Mouse (Mus musculus) heart, postnatal 0 days (tissue): ENCODE measurements around the gene Atp23. TPM values are rescaled to one million over a fixed set of nuclear protein-coding genes. Genes with fewer than 3 reads are reported as not detected.
A peak's percentile ranks its signal among the peaks of the same experiment; 100 is the strongest.

Experiments used
- ATAC-seq: fragments of 200-750 bp; cut with Nextera tagmentation; 2 replicates; pipeline ENCODE4 v1.8.0; 2017; ENCODE audit warnings: low read depth, moderate number of reproducible peaks, moderate library complexity; ENCODE audit not compliant: insufficient read depth
- DNase-seq: peaks from one replicate; pipeline ENCODE4 v3.0.0-alpha.2; 2016; ENCODE audit warnings: low spot score
- H3K27ac ChIP-seq: fragments of 300-500 bp; sonication (generic); 2 replicates; pipeline ENCODE4 v1.5.1; 2014; ENCODE audit warnings: low read depth, mild to moderate bottlenecking
- H3K27me3 ChIP-seq: fragments of 300-500 bp; sonication (generic); 2 replicates; pipeline ENCODE4 v1.6.1; 2014; ENCODE audit warnings: low read length, mixed read lengths; ENCODE audit not compliant: control insufficient read depth, insufficient read depth
- H3K36me3 ChIP-seq: fragments of 300-500 bp; sonication (generic); replicated peaks from 2 replicates; pipeline ENCODE4 v1.6.1; 2014; ENCODE audit warnings: low read length, mixed read lengths; ENCODE audit not compliant: control insufficient read depth, insufficient read depth
- H3K4me1 ChIP-seq: fragments of 300-500 bp; sonication (generic); 2 replicates; pipeline ENCODE4 v1.6.1; 2014; ENCODE audit warnings: antibody characterized with exemption; ENCODE audit not compliant: control insufficient read depth, insufficient read depth
- H3K4me2 ChIP-seq: fragments of 300-500 bp; sonication (generic); 2 replicates; pipeline ENCODE4 v1.6.1; 2014; ENCODE audit warnings: low read depth, mild to moderate bottlenecking, low read length, moderate library complexity
- H3K4me3 ChIP-seq: fragments of 300-500 bp; sonication (generic); 2 replicates; pipeline ENCODE4 v1.5.1; 2014; ENCODE audit warnings: low read depth, low read length
- H3K9ac ChIP-seq: fragments of 300-500 bp; sonication (generic); replicated peaks from 2 replicates; pipeline ENCODE4 v1.6.1; 2014; ENCODE audit warnings: low read depth, low read length, mixed read lengths
- H3K9me3 ChIP-seq: fragments of 300-500 bp; sonication (generic); replicated peaks from 2 replicates; pipeline ENCODE4 v1.6.1; 2016; ENCODE audit warnings: low read length; ENCODE audit not compliant: control insufficient read depth
- CTCF ChIP-seq: IDR thresholded peaks from 2 replicates; pipeline ENCODE4 v1.5.1; 2016; ENCODE audit warnings: antibody characterized with exemption, control low read depth, low read depth
- EP300 ChIP-seq: IDR thresholded peaks from 2 replicates; pipeline ENCODE4 v1.6.1; 2016; ENCODE audit warnings: antibody characterized with exemption, low read depth
- WGBS: fragments of 180-500 bp; shearing (Covaris S2); extraction: QIAGEN DNeasy Blood & Tissue Kit; methylation state at CpG from one replicate; pipeline ENCODE4 v1.1.7; 2014; 5-methylcytosine and 5-hydroxymethylcytosine counted together
- polyA plus RNA-seq: library from polyadenylated mRNA; unstranded; fragments of >200 nt; fragmentation: Nextera tagmentation; extraction: Ambion mirVana; gene quantifications from 2 replicates; pipeline ENCODE4 v1.2.1, GENCODE M21; 2015
- total RNA-seq: library from RNA; depleted of rRNA; stranded (reverse); fragments of >200 nt; gene quantifications from 2 replicates; pipeline ENCODE4 v1.2.3, GENCODE M21; 2014; ENCODE audit warnings: low replicate concordance

The Atp23 gene
- total and polyA plus RNA-seq, 2 experiments from 2014 or later, result 7.8 to 10.2 TPM

DNA sequence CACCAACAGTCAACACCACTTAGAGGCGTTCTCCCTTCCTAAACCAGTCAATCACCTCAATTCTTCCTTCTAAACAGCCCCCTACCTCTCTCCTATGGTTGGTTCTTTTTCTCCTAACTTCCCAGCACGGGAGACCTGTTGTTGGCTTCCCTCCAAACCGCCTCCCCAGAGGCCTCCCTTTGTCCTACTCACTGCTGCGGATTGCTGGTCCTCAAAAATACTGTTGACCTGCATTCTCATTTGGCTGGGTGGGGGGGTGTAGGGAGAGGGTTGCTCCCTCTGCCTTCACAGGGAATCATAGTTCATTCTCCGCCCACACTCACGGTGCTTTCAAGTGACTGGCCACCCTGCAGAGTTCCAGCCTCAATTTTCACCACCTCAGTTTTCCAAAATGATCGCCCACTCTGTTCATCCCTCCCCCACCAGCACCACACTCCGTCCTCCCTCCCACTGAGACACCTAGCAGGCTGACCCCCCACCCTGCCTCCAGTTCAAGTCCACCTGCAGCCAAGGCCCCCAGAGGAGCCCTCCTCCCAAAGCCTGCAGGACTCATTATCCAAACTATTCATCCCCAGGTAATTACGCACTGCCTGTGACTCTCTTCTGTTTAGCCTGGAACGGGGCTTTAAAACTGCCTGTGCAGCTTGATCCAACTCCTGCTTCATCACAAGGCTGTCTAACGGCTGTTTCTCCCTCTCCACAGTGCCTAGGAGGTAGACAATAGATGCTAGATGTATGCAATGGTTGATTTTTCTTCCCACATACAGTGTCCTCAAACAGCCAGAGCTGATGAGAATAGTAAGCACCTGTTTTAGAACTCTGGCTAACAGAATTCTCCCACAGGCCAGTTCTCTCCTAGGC lies 26.2 kb upstream of the Atp23 start:
- peak overlapping the region; percentile 97 for H3K27ac ChIP-seq
- no peak for DNase-seq
- H3K4me2 ChIP-seq, result peak overlapping the region; percentile 80
- no peaks in the 10 kb centered on the region for H3K27me3 ChIP-seq
- peaks cover 51% of the 10 kb centered on the region for H3K4me1 ChIP-seq
- ATAC-seq, result no peak
- TF ChIP-seq EP300 (no peak), CTCF (no peak)
- H3K9ac ChIP-seq, result peak overlapping the region; percentile 70
- no peaks in the 10 kb centered on the region for H3K36me3 ChIP-seq
- H3K9me3 ChIP-seq, result no peaks in the 10 kb centered on the region
- whole genome bisulfite sequencing, result 30% methylated on average over 11 of the region's 11 CpGs
- peak overlapping the region; percentile 57 for H3K4me3 ChIP-seq

- no peak for ATAC-seq
- H3K27me3 ChIP-seq, result no peaks in the 10 kb centered on the region
- H3K36me3 ChIP-seq, result no peaks in the 10 kb centered on the region
Observed at GRCm38 (mm10) chr10:126925391-126925790, 24.2 kb upstream of the Atp23 start.

GRCm38 (mm10) chr10:126924087-126924486 lies 22.9 kb upstream of the Atp23 start:
- WGBS, result 35% methylated on average over 3 of the region's 3 CpGs
- Histone ChIP-seq H3K27me3 (no peaks in the 10 kb centered on the region), H3K9me3 (0 out of 2 replicates have a peak, but pooled peaks cover 5% of the 10 kb centered on the region), H3K4me3 (no peak overlapping the region), H3K4me1 (peaks cover 24% of the 10 kb centered on the region), H3K4me2 (no peak overlapping the region), H3K36me3 (no peaks in the 10 kb centered on the region), H3K9ac (no peak overlapping the region), H3K27ac (0 out of 2 replicates have a peak overlapping the region, but pooled peaks have one; percentile 14)
- ATAC-seq (no peak), DNase-seq (no peak)
- TF ChIP-seq CTCF (no peak), EP300 (no peak)

More at GRCm38 (mm10) chr10:126925391-126925790, 24.2 kb upstream of the Atp23 start:
- no peak for TF ChIP-seq CTCF
- TF ChIP-seq EP300, result no peak
- Histone ChIP-seq H3K4me3 (no peak overlapping the region), H3K4me2 (no peak overlapping the region), H3K9ac (no peak overlapping the region), H3K27ac (no peak overlapping the region), H3K9me3 (0 out of 2 replicates have a peak, but pooled peaks cover 1% of the 10 kb centered on the region), H3K4me1 (peaks cover 37% of the 10 kb centered on the region)
- no peak for DNase-seq

DNA sequence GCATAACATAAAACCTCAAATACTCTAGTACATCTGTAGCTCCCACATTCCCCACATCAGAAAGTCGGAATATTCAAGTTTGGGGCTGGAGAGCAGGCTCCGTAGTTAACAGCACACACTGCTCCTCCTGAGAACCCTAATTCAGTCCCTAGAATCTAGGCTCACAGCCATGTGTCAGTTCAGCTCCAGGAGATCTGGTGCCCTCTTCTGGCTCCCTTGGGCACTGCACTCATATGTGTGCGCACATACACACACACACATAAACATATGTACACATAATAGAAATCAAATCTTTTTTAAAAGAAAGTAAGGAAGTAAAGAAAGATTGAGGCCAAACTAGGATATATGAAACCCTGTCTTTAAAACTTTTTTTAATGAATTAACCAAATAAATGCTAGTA lies 19.1 kb upstream of the Atp23 start:
- H3K27me3 ChIP-seq, result no peaks in the 10 kb centered on the region
- WGBS, result 98% methylated on average over 3 of the region's 3 CpGs
- no peak for DNase-seq

GRCm38 (mm10) chr10:126919067-126919466 lies 17.9 kb upstream of the Atp23 start:
- Histone ChIP-seq H3K9ac (no peak overlapping the region), H3K27ac (no peak overlapping the region), H3K36me3 (no peaks in the 10 kb centered on the region), H3K27me3 (no peaks in the 10 kb centered on the region), H3K4me3 (no peak overlapping the region), H3K4me1 (peaks cover under 1% of the 10 kb centered on the region; the same call in 1 of the 2 replicates), H3K4me2 (no peak overlapping the region), H3K9me3 (0 out of 2 replicates have a peak, but pooled peaks cover 5% of the 10 kb centered on the region)
- TF ChIP-seq CTCF, result peak; percentile 100
- no peak for TF ChIP-seq EP300
- DNase-seq, result peak; percentile 90
- ATAC-seq, result peak; percentile 86
- WGBS, result 2% methylated on average over 9 of the region's 9 CpGs

More for the DNA sequence above, 19.1 kb upstream of the Atp23 start:
- ATAC-seq, result no peak
- Histone ChIP-seq H3K4me2 (no peak overlapping the region), H3K4me3 (no peak overlapping the region), H3K9ac (no peak overlapping the region), H3K36me3 (no peaks in the 10 kb centered on the region), H3K4me1 (peaks cover 3% of the 10 kb centered on the region; the same call in 1 of the 2 replicates), H3K9me3 (0 out of 2 replicates have a peak, but pooled peaks cover 5% of the 10 kb centered on the region), H3K27ac (no peak overlapping the region)
- TF ChIP-seq CTCF, result peak; percentile 33; the same call in 1 of the 2 replicates
- TF ChIP-seq EP300, result no peak
